In the genomic region with DNA sequence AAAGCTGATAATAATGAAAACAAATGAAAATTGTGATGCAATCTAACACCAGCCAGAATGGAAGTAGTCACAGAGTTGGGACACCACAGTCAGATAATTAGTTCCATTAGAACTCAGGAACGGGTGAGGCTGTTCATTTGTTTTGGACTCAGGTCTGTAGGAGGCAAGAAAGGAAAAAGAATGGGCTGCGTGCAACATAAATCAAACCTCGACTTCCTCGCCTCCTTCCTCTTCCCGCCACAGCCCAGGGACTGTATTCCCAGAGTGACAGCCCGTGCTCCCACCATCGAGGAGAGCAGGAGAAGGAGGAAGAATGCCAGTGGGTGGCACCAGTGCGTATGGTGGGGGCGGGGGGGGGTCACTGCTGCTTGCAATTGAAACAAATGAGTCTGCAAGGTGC, we compare ENCODE assay signal across 24 mouse cellular contexts.
DNase-seq lines count a peak whose midpoint lies in the region; ATAC-seq lines count a peak whose summit lies in the region.
"Had no signal": no experiment of that assay in that cellular context is flagged by ENCODE, and none has a peak within 500 bp of the region (broad histone marks: within the 10 kb centered on the region; RNA-seq: fewer than 3 reads in every experiment).

No protein-coding gene starts in this region.

- H3K9ac ChIP-seq in forebrain, embryonic 16.5 days (replicated peaks; ENCODE audit: low read depth, low read length): no peak overlapping the region
- H3K9ac ChIP-seq: heart, embryonic 13.5 days; hindbrain, embryonic 12.5 days; limb, embryonic 12.5 days; liver, postnatal 0 days; midbrain, embryonic 12.5 days had no signal

- H3K4me3 ChIP-seq in forebrain, embryonic 16.5 days (replicated peaks; ENCODE audit: low read length): no peak overlapping the region
- H3K4me3 ChIP-seq: embryonic facial prominence, embryonic 10.5 days; forebrain, embryonic 10.5 days; heart, adult 2 months; heart, embryonic 13.5 days; hindbrain, embryonic 12.5 days; limb, embryonic 12.5 days; midbrain, embryonic 12.5 days had no signal

- no peaks in the 10 kb centered on the region for H3K36me3 ChIP-seq in forebrain, embryonic 16.5 days (ENCODE audit: control insufficient read depth, insufficient read depth)
- H3K36me3 ChIP-seq: embryonic facial prominence, embryonic 10.5 days; forebrain, embryonic 10.5 days; heart, embryonic 13.5 days; hindbrain, embryonic 12.5 days; limb, embryonic 12.5 days; midbrain, embryonic 12.5 days had no signal

- no peak overlapping the region for H3K27ac ChIP-seq in forebrain, embryonic 16.5 days (ENCODE audit: low read length)
- H3K27ac ChIP-seq: embryonic facial prominence, embryonic 10.5 days; forebrain, embryonic 10.5 days; heart, adult 2 months; heart, embryonic 13.5 days; hindbrain, embryonic 12.5 days; limb, embryonic 12.5 days; midbrain, embryonic 12.5 days had no signal

- H3K4me1 ChIP-seq in forebrain, embryonic 16.5 days (replicated peaks; ENCODE audit: control insufficient read depth, insufficient read depth, low read length): peaks cover 29% of the 10 kb centered on the region

- peaks cover 3% of the 10 kb centered on the region; the same call in 1 of the 2 replicates for H3K9me3 ChIP-seq in forebrain, embryonic 16.5 days (ENCODE audit: control insufficient read depth, low read length)
- H3K9me3 ChIP-seq: embryonic facial prominence, embryonic 10.5 days; forebrain, embryonic 10.5 days; heart, embryonic 13.5 days; limb, embryonic 12.5 days; midbrain, embryonic 12.5 days had no signal

- no peak for ATAC-seq in forebrain, embryonic 16.5 days
- ATAC-seq: CD4-positive, CD25-positive, alpha-beta regulatory T cell, adult 4 months; liver, postnatal 0 days had no signal

- peak; percentile 11 for DNase-seq in embryo, embryonic 11 days
- no peak for DNase-seq in embryo, embryonic 10.5 days (ENCODE audit: low spot score)
- peak; percentile 24 for DNase-seq in kidney, adult 11 months
- DNase-seq in kidney, adult 9 months: peak; percentile 36
- peak; percentile 57 for DNase-seq in kidney, postnatal 14 days
- DNase-seq in ovary, postnatal 14 days (ENCODE audit: low spot score): no peak
- DNase-seq: cerebellum, adult 2 months; cerebellum, postnatal 25 days; gastrocnemius, postnatal 36 days; heart, adult 2 months; heart, postnatal 14 days; layer of hippocampus, postnatal 36 days; liver, postnatal 0 days; lung, postnatal 10 days; right cerebral cortex, postnatal 14 days had no signal

- no peak overlapping the region for H3K4me2 ChIP-seq in forebrain, embryonic 16.5 days (ENCODE audit: low read length)
- H3K4me2 ChIP-seq: heart, embryonic 13.5 days; hindbrain, embryonic 12.5 days; limb, embryonic 12.5 days; liver, embryonic 11.5 days; midbrain, embryonic 12.5 days had no signal

- H3K27me3 ChIP-seq in forebrain, embryonic 16.5 days (replicated peaks; ENCODE audit: control insufficient read depth, insufficient read depth, low read length): no peaks in the 10 kb centered on the region

- 14% methylated on average over 9 of the region's 9 CpGs for WGBS in forebrain, embryonic 16.5 days

Comparison
In these comparisons a context has a peak if more than half of its experiments do, and no peak if none do; other contexts are left out.
1. DNase-seq: peak in embryo, embryonic 11 days (single experiment), kidney, adult 11 months (single experiment), kidney, adult 9 months (single experiment) and kidney, postnatal 14 days (single experiment); none in embryo, embryonic 10.5 days (single experiment) and ovary, postnatal 14 days (single experiment).